Mouse (Mus musculus): ENCODE data around the gene B3gnt7.

DNA sequence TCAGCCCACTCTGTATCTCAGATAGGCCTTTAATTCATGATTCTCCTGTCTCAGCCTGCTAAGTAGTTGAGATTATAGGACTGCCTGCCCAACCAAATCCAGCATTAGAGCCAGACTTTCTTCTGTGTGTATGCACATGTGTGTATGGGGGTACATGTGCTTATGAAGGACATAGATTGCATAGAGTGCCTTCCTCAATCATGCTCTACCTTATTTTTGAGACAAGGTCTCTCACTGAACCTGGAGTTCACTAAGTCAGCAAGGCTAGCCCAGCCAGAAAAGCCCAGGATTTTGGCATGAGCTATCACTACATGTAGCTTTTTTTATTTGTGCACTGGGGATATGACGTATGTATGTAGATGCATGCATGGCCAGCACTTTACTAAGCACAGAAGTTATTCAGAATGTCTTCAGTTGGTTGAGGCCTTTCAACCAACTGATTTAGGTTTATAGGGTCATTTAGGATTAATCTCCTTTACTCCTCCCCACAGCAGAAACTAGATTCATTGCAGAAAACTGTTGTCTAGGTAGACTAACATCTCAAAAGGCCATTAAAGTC is 40.5 kb downstream of the B3gnt7 start:
- TF ChIP-seq POLR2A (IDR thresholded peaks at IDR 0.05; ENCODE audit: low read depth, low read length): no peak
- TF ChIP-seq CTCF (IDR thresholded peaks at IDR 0.05; ENCODE audit: borderline replicate concordance, insufficient read depth, low read length): no peak

All from embryonic fibroblast, embryonic 13.5 days (primary cell).